Comparison of ENCODE assay signal across 25 mouse cellular contexts in genomic region chr11:31781605-31782004, GRCm38 (mm10).
DNase-seq lines count a peak whose midpoint lies in the region; ATAC-seq and TF ChIP-seq lines count a peak whose summit lies in the region.
"Had no signal": no experiment of that assay in that cellular context is flagged by ENCODE, and none has a peak within 500 bp of the region (broad histone marks: within the 10 kb centered on the region; RNA-seq: fewer than 3 reads in every experiment).

No protein-coding gene starts in this region.

- ATAC-seq in liver, embryonic 13.5 days (ENCODE audit: low read depth): no peak
- ATAC-seq in liver, embryonic 14.5 days (ENCODE audit: insufficient read depth): peak; percentile 19; the same call in 1 of the 2 replicates
- ATAC-seq: forebrain, embryonic 14.5 days; hindbrain, embryonic 16.5 days had no signal

- H3K4me3 ChIP-seq in liver, embryonic 13.5 days (replicated peaks): peak overlapping the region; percentile 8; the same call in 1 of the 2 replicates
- no peak overlapping the region for H3K4me3 ChIP-seq in liver, embryonic 14.5 days (ENCODE audit: insufficient read depth in 1 of 2, low read depth in 2 of 2, low read length in 2 of 2)
- H3K4me3 ChIP-seq: embryonic facial prominence, embryonic 13.5 days; gastrocnemius, adult 2 months; heart, embryonic 12.5 days; hindbrain, embryonic 10.5 days; intestine, embryonic 15.5 days; limb, embryonic 10.5 days; neural tube, embryonic 15.5 days had no signal

- TF ChIP-seq CTCF in liver, embryonic 14.5 days (IDR thresholded peaks at IDR 0.05; ENCODE audit: low read depth): no peak

- H3K27ac ChIP-seq in liver, embryonic 13.5 days: peak overlapping the region; percentile 91
- peak overlapping the region; percentile 86 for H3K27ac ChIP-seq in liver, embryonic 14.5 days
- H3K27ac ChIP-seq: embryonic facial prominence, embryonic 13.5 days; gastrocnemius, adult 2 months; hindbrain, embryonic 10.5 days; intestine, embryonic 15.5 days; limb, embryonic 10.5 days; neural tube, embryonic 15.5 days had no signal

- peak; percentile 73 for DNase-seq in adrenal gland, adult 2 months
- no peak for DNase-seq in adrenal gland, postnatal 25 days
- no peak for DNase-seq in liver, embryonic 13.5 days
- no peak for DNase-seq in liver
- peak; percentile 89 for DNase-seq in adrenal gland, adult 8-10 months
- DNase-seq in liver, embryonic 14.5 days (ENCODE audit: low read depth in 3 of 3, low spot score in 3 of 3): no peak
- no peak for DNase-seq in spleen, postnatal 36 days (ENCODE audit: low spot score in 2 of 2)
- no peak for DNase-seq in layer of hippocampus, adult 9-11 months
- DNase-seq: cerebellum, adult 11-12 months; embryo, embryonic 11 days; gastrocnemius, adult 2 months; heart, postnatal 10 days; kidney, adult 8-10 months; kidney, postnatal 10 days; thymus, adult 2 months; thymus, postnatal 4 days had no signal

- 61% methylated on average over 6 of the region's 6 CpGs for WGBS in liver, embryonic 13.5 days (ENCODE audit: insufficient replicate concordance)
- 55% methylated on average over 6 of the region's 6 CpGs for WGBS in liver, embryonic 14.5 days (ENCODE audit: insufficient replicate concordance)

- H3K9me3 ChIP-seq in liver, embryonic 13.5 days (replicated peaks): no peaks in the 10 kb centered on the region
- no peaks in the 10 kb centered on the region for H3K9me3 ChIP-seq in liver, embryonic 14.5 days (ENCODE audit: control insufficient read depth, low read length)
- H3K9me3 ChIP-seq: intestine, embryonic 15.5 days; limb, embryonic 10.5 days; neural tube, embryonic 15.5 days had no signal

- peak overlapping the region; percentile 45 for H3K4me2 ChIP-seq in liver, embryonic 13.5 days
- peak overlapping the region; percentile 58 for H3K4me2 ChIP-seq in liver, embryonic 14.5 days (ENCODE audit: low read depth)
- H3K4me2 ChIP-seq: embryonic facial prominence, embryonic 13.5 days; heart, embryonic 12.5 days; intestine, embryonic 15.5 days; midbrain, embryonic 11.5 days; neural tube, embryonic 15.5 days had no signal

- TF ChIP-seq EP300 in liver, embryonic 14.5 days (IDR thresholded peaks at IDR 0.05; ENCODE audit: low read depth): no peak

- no peaks in the 10 kb centered on the region for H3K36me3 ChIP-seq in liver, embryonic 13.5 days
- no peaks in the 10 kb centered on the region for H3K36me3 ChIP-seq in liver, embryonic 14.5 days (replicated peaks; ENCODE audit: control insufficient read depth, insufficient read depth, low read depth)
- H3K36me3 ChIP-seq: embryonic facial prominence, embryonic 13.5 days; heart, embryonic 12.5 days; hindbrain, embryonic 10.5 days; intestine, embryonic 15.5 days; limb, embryonic 10.5 days; neural tube, embryonic 15.5 days had no signal

- H3K4me1 ChIP-seq in liver, embryonic 13.5 days (replicated peaks): peaks cover 43% of the 10 kb centered on the region
- peaks cover 21 to 31% of the 10 kb centered on the region in 2 experiments for H3K4me1 ChIP-seq in liver, embryonic 14.5 days (replicated peaks; ENCODE audit: control insufficient read depth in 2 of 2, insufficient read depth in 2 of 2, low read length in 1 of 2)
- H3K4me1 ChIP-seq: embryonic facial prominence, embryonic 13.5 days; intestine, embryonic 15.5 days; limb, embryonic 10.5 days; neural tube, embryonic 15.5 days had no signal

- peak overlapping the region; percentile 36 for H3K9ac ChIP-seq in liver, embryonic 13.5 days
- H3K9ac ChIP-seq in liver, embryonic 14.5 days (replicated peaks): peak overlapping the region; percentile 48; the same call in 1 of the 2 replicates
- H3K9ac ChIP-seq: embryonic facial prominence, embryonic 13.5 days; heart, embryonic 12.5 days; intestine, embryonic 15.5 days; neural tube, embryonic 15.5 days had no signal

- H3K27me3 ChIP-seq in liver, embryonic 13.5 days: no peaks in the 10 kb centered on the region
- no peaks in the 10 kb centered on the region for H3K27me3 ChIP-seq in liver, embryonic 14.5 days (ENCODE audit: control insufficient read depth, insufficient read depth, low read length)
- H3K27me3 ChIP-seq: embryonic facial prominence, embryonic 13.5 days; heart, embryonic 12.5 days; intestine, embryonic 15.5 days; neural tube, embryonic 15.5 days had no signal

Comparison
In these comparisons a context has a peak if more than half of its experiments do, and no peak if none do; other contexts are left out.
1. DNase-seq: peak in adrenal gland, adult 2 months (single experiment) and adrenal gland, adult 8-10 months (single experiment); none in adrenal gland, postnatal 25 days (single experiment), liver, embryonic 13.5 days (single experiment), liver (single experiment), liver, embryonic 14.5 days (0 of 3), spleen, postnatal 36 days (0 of 2) and layer of hippocampus, adult 9-11 months (single experiment).